Mouse (Mus musculus) thymus, adult 18-20 months (tissue): Measurements from ENCODE around the gene Retreg3.
"Not testable (repeated sequence)": the region's sequence is repeated elsewhere in the genome, so short reads cannot be mapped to it uniquely, and the experiment has no call there.

Source experiments
- DNase-seq, 2 experiments: peaks; one replicate each; pipeline ENCODE4 v3.0.0; 2022; ENCODE audit warnings: mixed read lengths in 2 of 2

Retreg3 gene

DNA sequence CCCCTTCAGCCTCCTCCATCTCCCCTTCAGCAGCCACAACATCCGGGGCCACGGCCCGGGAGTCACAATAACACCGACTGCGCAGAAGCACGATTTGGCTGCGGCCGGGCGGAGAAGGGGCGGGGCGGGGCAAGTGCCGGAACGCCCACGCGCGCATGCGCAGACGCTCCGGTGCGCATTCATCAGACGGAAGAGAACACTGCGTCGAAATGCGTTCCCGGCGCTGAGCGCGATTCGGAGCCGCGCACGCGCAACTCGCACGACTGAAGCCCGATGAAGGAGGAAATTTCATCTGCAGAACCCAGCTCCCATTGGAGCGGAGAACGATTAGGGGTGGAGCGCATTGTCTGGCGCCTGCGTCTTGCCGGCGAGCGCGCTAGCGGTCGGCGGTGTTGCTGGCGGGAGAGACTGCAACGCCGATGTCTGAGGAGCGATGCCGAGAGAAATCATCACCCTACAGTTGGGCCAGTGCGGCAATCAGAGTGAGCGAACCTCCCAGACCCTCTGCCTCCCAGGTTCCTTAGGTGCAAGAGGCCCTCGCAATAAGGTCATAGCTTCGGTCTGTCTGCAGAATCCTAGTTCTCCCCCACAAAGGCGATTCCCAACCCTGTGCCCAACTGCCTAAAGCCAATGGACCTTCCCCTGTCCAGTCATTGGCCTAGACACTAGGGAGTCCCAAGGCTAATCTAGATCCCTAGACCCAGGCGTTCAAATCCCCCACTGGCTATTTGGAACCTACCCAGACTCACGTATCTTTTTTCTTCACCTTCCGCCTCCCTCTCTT lies at the start of gene Retreg3, which contains the start of gene Tubg1:
TSS of gene Retreg3 (minus strand) at position 133 of the 784 bp plus-strand sequence.
TSS of gene Tubg1 (plus strand) at position 178 of the 784 bp plus-strand sequence.
- DNase-seq = peak; percentile 98

DNA sequence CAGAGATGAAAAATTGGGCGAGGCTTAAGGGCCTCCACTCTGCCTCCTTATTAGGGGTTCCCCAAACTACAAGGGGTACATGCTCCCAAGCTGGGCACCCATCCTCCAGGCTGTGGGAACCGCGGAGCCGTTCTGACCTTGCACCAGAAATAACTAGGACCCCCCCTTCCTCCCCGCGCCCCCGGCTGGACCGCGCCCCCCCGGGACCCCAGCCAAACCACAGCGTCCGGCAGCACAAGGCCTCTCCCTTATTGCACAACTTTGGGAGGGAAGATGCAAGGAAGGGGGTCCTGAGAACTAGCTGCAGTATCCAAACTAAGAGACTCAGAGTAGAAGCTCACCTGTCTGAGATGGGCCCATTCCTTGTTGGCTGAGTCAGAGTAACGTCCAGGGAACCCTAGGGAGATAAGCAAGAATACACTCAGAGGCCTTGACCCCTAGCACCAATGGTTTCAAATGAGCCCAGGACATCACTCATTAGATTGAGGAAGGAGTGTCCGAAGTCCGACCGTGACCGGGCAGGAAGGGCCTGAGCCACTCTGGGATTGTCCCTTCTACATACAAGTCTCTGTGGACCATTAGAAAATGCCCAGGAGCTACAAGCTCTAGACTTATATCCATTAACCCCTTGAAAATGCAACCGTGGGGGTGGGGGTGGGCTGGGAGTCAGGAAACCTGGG lies 48.7 kb upstream of the Retreg3 start:
- DNase-seq = no peak

DNA sequence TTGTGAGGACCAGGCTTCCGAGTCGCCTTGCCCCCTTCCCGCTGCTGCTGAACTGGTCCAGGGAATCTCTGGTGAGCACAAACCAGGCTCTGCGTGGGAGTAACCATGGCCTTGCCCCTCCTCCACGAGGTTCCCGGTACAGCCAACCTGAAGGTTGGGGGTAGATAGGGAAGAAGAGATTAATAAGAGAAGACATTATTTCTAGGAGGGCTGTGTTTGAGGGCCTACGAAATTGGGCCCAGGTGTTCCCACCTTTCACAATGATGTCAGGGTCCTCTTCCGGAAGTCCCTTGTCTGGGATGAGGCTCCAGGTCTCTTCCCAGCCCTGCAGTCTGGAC lies 48.2 kb upstream of the Retreg3 start:
- no peak for DNase-seq

DNA sequence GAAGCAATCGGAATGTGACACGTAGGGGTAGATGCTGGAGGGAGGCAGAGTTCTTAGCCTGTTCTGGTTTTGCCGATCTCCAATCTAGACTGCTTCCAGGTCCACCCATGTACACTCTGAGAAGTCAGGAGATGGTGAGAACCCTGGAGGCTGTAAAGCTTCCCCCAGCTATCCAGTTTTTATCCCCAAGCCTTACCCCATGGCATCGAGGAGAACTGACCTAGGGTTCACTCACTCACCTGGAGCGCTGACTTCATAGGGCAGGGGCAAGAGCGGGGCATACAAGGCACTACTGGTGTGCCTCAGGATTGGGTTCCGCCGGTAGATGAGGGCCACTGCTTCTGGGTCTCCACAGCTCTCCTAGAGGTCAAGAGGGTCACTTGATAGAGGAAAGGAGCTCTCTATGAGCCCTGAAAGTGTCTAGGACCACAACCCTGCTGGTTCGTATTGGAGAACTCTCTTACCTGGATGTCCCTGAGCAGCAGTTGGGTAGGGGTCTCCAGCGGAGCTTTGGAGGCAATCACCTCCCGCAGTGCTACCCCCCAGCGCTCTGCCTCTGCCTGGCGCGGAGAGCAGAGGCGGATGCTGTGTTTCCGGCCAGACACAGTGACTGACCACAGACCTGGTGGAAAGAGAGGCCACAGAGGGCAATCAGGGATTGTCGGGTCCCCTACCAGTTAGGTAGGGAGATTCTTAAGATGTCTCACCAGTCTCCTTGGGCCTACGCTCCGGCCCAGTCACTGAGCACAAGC lies 47.7 kb upstream of the Retreg3 start:
- no peak for DNase-seq

DNA sequence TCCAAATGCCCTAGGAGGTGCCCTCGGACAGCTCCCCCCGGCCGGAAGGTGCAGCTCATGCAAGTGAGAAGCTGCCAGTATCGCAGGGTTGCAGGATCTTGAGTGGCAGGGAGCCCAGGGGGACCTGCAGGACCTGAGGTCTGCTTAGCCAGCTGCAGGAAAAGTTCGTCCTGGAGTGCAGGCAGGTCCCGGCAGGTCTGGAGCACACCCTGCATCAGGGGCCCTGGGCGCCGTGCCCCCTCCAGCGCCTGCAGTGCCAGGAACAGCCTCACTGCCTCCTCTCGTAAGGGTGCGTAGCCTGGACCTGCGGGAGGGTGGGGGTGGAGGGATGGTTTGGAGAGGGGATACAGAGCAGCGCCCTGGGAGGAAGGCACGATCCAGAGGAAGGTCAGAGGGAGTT lies 46.7 kb upstream of the Retreg3 start:
- no peak for DNase-seq

DNA sequence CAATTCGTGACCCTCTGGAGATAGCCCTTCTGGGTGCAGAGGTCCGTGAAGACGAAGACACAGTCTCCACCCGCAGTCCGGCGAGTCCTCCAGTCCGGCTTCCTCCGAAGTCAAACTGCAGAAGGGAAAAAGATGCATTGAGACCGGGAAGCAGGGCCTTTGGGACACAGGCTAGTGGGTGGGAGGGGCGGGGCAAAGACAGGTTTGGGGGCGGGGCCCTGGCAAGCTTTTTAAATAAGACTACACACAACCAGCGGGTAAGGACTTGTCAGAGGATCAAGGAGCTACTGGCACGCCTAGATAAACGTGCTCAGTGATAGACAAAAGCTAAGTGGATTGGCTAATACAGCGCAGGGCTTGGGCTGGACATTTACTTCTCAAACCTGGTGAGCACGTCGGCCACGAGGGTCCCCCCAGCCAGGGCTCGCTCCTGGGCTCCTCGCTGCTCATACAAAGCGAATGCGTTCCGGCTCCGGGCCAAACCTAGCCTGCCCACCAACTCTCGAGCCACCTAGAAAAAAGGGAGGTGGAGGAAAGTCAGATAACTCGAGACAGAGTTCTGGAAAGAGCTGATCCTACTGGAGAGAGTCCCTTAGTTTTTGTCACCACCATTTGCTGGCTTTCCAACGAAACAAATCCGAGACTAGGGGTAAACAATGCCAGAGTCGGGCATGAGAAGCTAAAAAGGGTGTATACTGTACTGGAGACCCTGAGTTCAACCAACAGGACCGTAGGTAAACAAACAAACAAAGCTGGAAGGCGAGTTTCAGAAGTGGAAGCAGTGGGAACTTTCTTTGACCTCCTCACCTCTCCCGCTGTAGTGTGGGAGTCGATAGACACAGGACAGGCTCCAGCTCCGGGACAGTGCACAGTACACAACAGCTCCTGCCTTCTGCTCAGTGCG lies 45.2 kb upstream of the Retreg3 start:
- DNase-seq = no peak

DNA sequence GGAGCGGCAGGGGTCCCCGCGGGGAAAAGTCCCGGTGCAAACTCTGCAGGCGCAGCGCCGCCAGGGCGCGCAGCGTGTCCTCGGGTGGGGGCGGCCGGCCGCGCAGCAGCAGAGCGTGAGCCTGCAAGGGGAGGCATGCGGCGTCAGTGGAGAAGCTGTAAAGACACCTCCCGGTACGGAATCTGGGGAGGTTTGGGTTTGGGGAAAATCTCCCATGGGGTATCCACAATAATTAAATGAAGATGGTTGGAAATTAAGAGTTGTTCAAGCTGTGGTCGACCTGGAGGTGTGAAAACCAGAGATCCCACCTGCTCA lies 44.6 kb upstream of the Retreg3 start:
- DNase-seq = no peak

DNA sequence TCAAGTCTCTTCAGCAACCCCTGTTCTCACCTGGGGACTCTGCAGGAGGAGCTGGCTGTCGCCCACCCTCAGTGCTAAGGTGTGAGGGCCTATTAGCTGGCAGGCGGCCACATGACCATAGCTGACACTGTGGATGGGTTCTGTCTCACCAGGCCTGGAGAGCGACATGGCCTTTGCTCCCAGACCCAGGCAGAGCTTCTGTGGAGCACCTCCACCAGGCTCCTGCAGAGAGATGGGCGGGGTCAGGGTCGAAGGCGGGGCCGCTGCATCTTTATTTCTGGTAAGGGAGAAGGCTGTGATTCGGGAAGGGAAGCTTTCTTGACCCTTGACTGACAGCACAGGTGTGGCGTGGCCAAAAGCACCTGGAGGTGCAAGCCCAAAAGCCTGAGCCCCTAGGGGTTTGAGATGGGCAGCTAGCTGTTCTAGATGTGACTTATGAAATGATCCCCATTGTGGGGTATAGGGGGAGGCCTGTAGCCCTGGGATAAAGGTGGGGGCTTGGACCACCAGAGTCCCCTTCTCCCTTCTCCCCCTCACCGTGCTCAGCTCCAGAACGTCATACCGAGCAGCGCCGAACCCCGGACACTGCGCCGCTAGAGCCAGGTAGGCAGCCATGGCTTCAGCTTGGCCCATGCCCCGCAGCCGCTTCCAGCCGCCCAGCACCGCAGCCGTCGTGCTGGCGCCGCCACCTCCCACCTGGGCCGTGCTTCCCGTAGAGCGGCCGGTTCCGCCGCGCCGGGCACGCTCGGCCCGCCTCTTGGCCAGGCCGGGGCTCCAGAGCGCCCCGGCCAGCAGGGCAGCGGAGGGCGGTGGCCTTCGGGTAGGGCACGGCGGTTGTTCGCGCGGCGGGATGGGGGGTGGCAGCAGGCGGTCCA lies 44.0 kb upstream of the Retreg3 start:
- DNase-seq = no peak

DNA sequence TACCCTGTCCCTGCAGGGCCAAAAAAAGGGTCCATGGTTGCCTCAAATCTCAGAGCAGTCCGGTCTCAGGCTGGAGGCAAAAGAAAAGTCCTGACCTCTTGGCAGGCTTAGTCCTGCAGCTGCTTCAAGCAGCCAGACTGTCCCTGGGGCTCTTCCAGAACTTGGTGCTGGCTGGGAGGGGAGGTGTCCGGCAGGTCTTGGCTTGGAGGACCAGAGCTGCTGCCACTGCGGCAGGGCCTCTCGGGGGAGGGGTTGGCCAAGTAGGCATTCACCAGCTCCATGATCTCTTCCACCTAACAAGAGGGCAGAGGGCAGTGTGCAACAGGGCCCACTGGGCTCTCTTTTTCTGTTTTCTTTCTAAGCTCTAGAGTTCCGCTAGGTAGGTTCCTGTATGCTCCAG lies 43.1 kb upstream of the Retreg3 start:
- DNase-seq = no peak

DNA sequence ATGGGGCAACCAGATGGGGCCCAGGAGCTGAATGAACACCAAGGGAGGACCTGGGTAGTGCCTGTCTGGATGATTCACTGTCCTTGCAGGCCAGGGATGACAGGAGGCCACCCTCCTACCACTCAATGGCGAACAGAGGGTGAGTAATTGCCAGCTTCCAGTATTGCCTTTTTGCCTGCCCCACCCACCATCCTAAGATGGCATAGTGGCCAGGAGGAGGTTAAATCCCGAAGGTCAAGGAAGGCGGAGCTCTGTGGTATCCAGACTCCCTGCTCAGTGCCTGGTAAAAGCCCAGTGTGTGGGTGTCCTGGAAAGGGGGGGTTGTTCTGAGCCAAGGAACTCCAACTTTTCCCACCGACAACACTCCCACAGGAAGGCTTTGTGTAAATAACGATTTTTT lies 42.6 kb upstream of the Retreg3 start:
- DNase-seq = no peak

DNA sequence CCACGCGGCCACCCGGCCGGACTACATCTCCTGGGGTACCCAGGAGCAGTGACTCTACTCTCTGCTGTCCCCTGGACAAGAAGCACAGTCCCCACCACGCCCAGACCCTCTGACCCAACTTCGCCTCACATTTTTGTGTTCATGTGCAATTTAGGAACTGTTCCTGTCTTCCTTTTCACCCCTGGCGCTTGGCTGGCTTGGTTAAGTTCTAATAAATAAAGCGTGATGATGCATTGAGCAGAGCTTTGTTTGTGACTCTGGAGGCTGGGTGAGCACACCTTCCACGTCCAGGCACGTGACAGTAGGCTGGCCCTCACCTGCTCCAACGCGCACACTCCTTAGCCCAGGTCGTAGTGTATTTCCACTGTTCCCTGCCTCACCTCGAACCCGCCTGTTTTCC lies 41.9 kb upstream of the Retreg3 start:
- no peak for DNase-seq

DNA sequence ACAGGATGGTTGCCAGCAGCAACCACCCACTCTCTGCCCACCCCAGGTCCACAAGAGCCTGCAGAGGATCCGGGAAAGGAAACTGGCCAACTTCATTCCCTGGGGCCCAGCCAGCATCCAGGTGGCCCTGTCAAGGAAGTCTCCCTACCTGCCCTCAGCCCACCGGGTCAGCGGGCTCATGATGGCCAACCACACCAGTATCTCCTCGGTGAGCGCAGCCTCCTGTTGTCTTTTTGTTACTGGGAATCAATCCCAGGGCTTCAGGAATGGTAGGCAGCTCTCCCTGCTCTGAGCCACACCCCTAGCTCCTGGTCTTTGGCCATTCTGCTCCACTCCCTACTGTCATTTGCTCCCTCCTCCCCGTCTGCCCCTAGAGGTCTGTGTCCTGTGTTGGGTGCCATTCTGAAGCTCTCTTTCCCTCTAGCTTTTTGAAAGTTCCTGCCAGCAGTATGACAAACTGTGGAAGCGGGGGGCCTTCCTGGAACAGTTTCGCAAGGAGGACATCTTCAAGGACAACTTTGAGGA lies 41.4 kb upstream of the Retreg3 start:
- DNase-seq = not testable (repeated sequence)

DNA sequence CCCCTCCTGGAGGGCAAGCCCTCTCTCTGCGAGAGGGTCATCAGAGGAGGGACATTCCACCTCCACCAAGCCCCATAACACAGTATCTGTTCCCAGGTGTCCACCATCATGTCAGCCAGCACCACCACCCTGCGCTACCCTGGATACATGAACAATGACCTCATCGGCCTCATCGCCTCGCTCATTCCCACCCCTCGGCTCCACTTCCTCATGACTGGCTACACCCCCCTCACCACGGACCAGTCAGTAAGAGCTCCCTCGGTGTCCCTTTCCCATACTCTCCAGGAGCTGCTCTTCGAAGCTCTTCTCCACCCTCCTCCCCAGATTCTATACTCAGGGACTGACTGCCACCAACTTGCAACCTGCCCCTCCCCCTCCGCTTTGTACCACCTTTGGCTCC lies 40.5 kb upstream of the Retreg3 start:
- not testable (repeated sequence) for DNase-seq

DNA sequence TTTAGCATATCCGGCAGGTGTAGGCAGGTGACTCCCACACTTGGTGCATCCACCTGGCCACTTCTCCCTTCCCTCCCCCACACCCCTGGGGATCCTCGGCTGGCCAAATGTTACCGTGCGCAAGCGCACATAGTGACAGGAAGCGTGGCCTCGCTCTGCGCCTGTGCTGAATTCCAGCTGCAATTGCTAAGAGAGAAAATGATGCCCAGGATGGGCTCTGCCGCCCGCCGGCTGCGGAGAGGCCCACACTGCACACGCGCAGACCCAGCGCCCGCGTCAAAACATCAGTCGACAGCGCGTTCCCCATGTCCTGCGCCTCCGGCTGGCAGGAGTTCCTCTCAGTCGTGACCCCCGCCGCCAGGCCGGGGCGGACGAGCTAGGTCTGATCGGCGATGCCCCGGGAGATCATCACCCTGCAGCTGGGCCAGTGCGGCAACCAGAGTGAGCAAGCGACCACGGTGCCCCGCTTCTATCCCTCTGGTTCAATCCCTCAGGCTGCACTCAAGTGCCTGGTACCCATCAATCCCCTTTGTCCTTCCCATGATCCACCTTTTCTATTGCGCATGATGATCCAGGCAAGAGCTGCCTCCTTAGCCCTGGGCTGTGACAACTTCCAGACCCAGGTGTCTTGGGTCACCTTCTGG lies 36.2 kb upstream of the Retreg3 start, which contains the start of gene Tubg2:
TSS of gene Tubg2 (plus strand) at position 180 of the 644 bp plus-strand sequence.
- peak; percentile 42 to 60 for DNase-seq

DNA sequence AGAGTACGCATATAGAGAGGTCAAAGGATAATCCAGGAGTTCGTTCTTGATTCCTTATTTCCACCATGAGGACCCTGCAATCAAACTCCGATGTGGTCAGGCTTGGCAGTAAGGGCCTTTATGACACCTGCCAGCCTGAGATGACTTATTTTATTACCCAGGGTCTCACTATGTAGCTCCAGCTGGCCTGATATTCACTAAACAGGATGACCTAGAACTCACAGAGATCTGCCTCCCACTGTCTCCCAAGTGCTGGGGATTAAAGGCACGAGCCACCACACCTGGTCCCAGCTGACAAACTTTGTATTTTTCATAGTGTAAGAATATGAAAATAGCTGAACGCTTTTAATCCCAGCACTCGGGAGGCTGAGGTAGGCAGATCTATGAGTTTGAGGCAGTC lies 35.5 kb upstream of the Retreg3 start:
- DNase-seq = no peak

DNA sequence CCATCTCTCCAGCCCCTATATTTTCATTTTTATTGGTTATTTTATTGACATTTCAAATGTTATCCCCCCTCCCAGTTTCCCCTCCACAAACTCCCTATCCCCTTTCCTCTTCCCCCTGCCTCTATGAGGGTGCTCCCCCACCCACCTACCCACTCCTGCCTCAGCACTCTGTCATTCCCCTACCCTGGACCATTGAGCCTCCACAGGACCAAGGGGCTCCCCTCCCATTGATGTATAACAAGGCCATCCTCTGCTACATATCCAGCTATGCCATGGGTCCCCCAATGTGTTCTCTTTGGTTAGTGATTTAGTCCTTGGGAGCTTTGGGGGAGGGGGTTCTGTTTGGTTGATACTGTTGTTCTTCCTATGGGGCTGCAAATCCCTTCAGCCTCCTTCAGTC lies 35.0 kb upstream of the Retreg3 start:
- no peak for DNase-seq

DNA sequence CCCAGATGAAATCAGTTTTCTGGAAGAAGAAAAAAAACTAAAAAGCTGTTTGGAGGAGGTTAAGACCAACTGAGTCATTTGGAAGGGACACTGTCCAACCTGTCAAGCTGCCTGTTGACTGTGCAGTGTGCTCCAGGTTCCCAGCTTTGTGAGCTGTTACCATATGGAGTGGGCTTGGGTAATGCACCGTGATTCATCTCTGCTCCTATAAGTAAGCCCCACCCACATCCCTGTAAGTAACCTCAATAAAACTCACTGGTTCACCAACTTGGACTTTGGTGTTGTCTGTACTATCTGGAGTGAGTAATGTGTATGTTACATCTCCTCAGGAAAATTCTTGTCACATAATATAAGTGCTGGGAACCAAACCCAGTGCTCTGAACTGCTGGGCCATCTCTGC lies 33.1 kb upstream of the Retreg3 start:
- DNase-seq = no peak

DNA sequence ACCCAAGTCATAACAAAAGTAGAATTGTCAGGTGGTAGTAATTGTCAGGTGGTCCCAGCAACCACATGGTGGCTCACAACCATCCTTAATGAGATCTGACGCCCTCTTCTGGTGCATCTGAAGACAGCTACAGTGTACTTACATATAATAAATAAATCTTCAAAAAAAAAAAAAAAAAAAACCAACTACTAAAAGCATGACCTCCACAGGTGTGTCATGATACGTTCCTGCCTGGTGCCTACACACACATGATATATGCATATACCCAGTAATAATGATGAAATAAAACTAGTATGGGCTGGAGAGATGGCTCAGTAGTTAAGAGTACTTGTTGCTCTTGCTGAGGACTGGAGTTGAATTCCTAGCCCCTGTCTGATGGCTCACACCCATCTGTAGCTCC lies 31.4 kb upstream of the Retreg3 start:
- no peak for DNase-seq

DNA sequence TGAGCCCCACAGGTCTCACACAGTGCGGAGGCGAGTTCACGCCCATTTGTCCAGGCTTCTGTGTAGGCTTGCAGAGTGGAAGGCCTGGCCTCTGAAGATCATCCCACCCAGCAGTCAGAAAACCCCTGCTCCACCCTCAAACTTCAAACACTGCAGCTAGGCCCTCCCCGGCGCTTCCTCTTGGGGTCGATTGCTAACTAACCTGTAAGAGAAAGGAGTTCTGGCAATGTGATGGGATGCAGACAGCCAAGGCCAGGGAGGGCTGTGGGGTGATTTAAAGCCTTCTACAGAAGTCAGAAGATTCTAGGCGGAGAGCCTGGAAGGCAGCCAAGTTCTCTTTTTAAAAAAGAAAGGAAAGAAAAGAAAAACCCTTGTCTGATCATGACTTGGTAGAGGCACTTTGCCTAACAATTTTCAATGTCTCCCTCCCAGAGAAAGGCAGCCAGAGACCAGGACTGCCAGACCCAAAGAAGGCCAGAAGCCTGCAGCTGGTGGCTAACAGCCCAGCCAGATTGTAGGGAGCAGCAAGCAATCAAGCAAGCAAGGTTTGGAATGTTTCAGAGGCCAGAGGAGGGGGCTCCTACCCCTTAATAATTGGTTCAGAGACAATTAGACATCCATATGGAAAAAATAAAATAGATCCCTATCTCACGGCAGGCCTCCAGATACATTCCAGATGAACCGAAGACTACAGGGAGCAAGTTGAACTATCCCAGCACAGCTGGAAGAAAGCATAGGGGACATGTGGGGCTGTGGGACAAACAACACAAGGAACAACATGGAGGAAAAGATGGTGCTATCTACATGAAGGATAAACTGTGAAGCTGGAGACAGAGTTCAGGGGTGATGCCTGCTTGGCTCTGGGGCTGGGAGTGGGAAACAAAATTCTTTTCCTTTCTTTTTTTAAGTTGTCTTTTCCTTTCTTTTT lies 29.7 kb upstream of the Retreg3 start:
- DNase-seq = no peak

DNA sequence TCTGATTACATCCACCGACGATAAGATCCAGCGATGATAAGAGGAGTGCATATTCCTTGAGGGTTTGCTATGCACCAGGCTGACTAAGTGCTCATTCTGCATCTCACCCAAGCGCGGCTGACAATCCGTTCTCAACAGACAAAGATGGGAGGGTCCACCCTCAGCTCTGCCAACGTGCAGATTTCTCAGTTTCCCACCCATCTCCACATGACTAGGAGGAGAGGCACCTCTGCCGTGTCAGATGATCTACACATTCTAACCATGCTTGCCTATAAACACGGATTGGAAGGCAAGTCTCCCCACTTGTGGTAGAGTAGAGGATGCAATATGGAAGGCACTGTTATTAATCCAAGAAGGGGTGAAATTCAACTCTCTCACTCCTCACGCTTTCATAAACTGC lies 29.1 kb upstream of the Retreg3 start:
- no peak for DNase-seq
